Mouse (Mus musculus) hindbrain, embryonic 15.5 days (tissue): ENCODE results near the gene Grtp1. TPM values are rescaled to one million over a fixed set of nuclear protein-coding genes. Genes with fewer than 3 reads are reported as not detected.

ENCODE experiments used
- ATAC-seq: fragments of 200-750 bp; cut with Nextera tagmentation; 2 replicates; pipeline ENCODE4 v1.8.0; 2017; ENCODE audit warnings: low read depth, moderate number of reproducible peaks, moderate TSS enrichment; ENCODE audit not compliant: low FRiP score
- H3K27ac ChIP-seq: fragments of 300-500 bp; sonication (generic); replicated peaks from 2 replicates; pipeline ENCODE4 v1.5.1; 2015; ENCODE audit warnings: mild to moderate bottlenecking, inconsistent platforms
- H3K27me3 ChIP-seq: fragments of 300-500 bp; sonication (generic); 2 replicates; pipeline ENCODE4 v1.6.1; 2015; ENCODE audit warnings: control low read depth, inconsistent platforms
- H3K36me3 ChIP-seq: fragments of 300-500 bp; sonication (generic); 2 replicates; pipeline ENCODE4 v1.6.1; 2015; ENCODE audit warnings: control low read depth, inconsistent platforms
- H3K4me1 ChIP-seq: fragments of 300-500 bp; sonication (generic); replicated peaks from 2 replicates; pipeline ENCODE4 v1.6.1; 2015; ENCODE audit warnings: control low read depth, inconsistent platforms
- H3K4me2 ChIP-seq: fragments of 300-500 bp; sonication (generic); 2 replicates; pipeline ENCODE4 v1.6.1; 2015; ENCODE audit warnings: moderate library complexity, mild to moderate bottlenecking, inconsistent platforms
- H3K4me3 ChIP-seq: fragments of 300-500 bp; sonication (generic); 2 replicates; pipeline ENCODE4 v1.5.1; 2015; ENCODE audit warnings: mild to moderate bottlenecking, inconsistent platforms
- H3K9ac ChIP-seq: fragments of 300-500 bp; sonication (generic); 2 replicates; pipeline ENCODE4 v1.6.1; 2015; ENCODE audit warnings: inconsistent platforms
- H3K9me3 ChIP-seq: fragments of 300-500 bp; sonication (generic); 2 replicates; pipeline ENCODE4 v1.6.1; 2016; ENCODE audit warnings: control low read depth, inconsistent platforms
- WGBS: fragments of 180-500 bp; shearing (Covaris S2); methylation state at CpG from one replicate; pipeline ENCODE4 v1.1.7; 2015; 5-methylcytosine and 5-hydroxymethylcytosine counted together
- polyA plus RNA-seq: library from polyadenylated mRNA; unstranded; fragments of >200 nt; fragmentation: Nextera tagmentation; extraction: Ambion mirVana; gene quantifications from 2 replicates; pipeline ENCODE4 v1.2.1, GENCODE M21; 2015

Gene Grtp1
- polyA plus RNA-seq, 1 experiment from 2014 or later, result 11.9 TPM

DNA sequence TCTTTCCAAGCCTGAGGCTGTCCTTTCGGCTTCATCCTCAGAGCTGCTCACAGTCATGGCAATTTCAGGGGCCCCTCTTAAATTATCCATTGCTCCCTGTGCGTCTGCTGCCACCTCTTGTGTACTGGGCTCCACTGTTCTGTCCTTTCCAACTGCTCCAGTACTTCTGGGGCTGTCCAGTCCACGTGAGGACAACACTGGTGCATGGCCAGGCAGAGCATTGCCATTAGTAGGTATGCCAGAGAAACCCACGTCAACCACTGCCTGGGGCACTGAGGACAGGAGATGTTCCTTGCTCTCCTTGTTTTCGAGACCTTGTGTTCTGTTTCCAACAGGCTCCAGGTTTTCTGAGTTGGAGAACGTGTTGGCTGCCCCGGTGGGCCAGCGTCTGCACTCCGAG is 24.0 kb upstream of the Grtp1 start:
- Histone ChIP-seq H3K9me3 (no peaks in the 10 kb centered on the region), H3K36me3 (no peaks in the 10 kb centered on the region), H3K4me1 (no peaks in the 10 kb centered on the region), H3K4me3 (no peak overlapping the region), H3K4me2 (no peak overlapping the region), H3K9ac (no peak overlapping the region), H3K27me3 (no peaks in the 10 kb centered on the region), H3K27ac (no peak overlapping the region)
- no peak for ATAC-seq
- WGBS, result 89% methylated on average over 9 of the region's 9 CpGs

GRCm38 (mm10) chr8:13218441-13218840 is 18.0 kb upstream of the Grtp1 start:
- Histone ChIP-seq H3K27me3 (no peaks in the 10 kb centered on the region), H3K4me3 (no peak overlapping the region), H3K9me3 (no peaks in the 10 kb centered on the region), H3K36me3 (no peaks in the 10 kb centered on the region), H3K27ac (no peak overlapping the region), H3K4me1 (peaks cover 5% of the 10 kb centered on the region), H3K9ac (no peak overlapping the region), H3K4me2 (no peak overlapping the region)
- no peak for ATAC-seq
- 86% methylated on average over 4 of the region's 4 CpGs for WGBS

GRCm38 (mm10) chr8:13217986-13218385 is 17.6 kb upstream of the Grtp1 start:
- peaks cover 9% of the 10 kb centered on the region for H3K4me1 ChIP-seq
- H3K27me3 ChIP-seq, result no peaks in the 10 kb centered on the region
- H3K9ac ChIP-seq, result no peak overlapping the region
- no peak overlapping the region for H3K27ac ChIP-seq
- H3K4me3 ChIP-seq, result no peak overlapping the region
- ATAC-seq, result no peak
- H3K36me3 ChIP-seq, result no peaks in the 10 kb centered on the region
- H3K4me2 ChIP-seq, result no peak overlapping the region
- no peaks in the 10 kb centered on the region for H3K9me3 ChIP-seq

GRCm38 (mm10) chr8:13217093-13217492 is 16.7 kb upstream of the Grtp1 start:
- WGBS, result 57% methylated on average over 5 of the region's 5 CpGs
- Histone ChIP-seq H3K9ac (no peak overlapping the region), H3K27me3 (no peaks in the 10 kb centered on the region), H3K4me3 (no peak overlapping the region), H3K4me1 (peaks cover 9% of the 10 kb centered on the region), H3K36me3 (no peaks in the 10 kb centered on the region), H3K4me2 (no peak overlapping the region), H3K9me3 (no peaks in the 10 kb centered on the region), H3K27ac (no peak overlapping the region)
- no peak for ATAC-seq

- Histone ChIP-seq H3K27me3 (no peaks in the 10 kb centered on the region), H3K4me1 (peaks cover 9% of the 10 kb centered on the region), H3K9me3 (no peaks in the 10 kb centered on the region), H3K4me3 (no peak overlapping the region), H3K36me3 (no peaks in the 10 kb centered on the region), H3K4me2 (no peak overlapping the region), H3K27ac (no peak overlapping the region), H3K9ac (no peak overlapping the region)
- 79% methylated on average over 8 of the region's 8 CpGs for WGBS
- ATAC-seq, result no peak
Observed at GRCm38 (mm10) chr8:13216386-13216785, 16.0 kb upstream of the Grtp1 start.

- Histone ChIP-seq H3K36me3 (no peaks in the 10 kb centered on the region), H3K4me2 (peak overlapping the region; percentile 54), H3K9me3 (no peaks in the 10 kb centered on the region), H3K4me3 (no peak overlapping the region), H3K9ac (no peak overlapping the region), H3K27me3 (no peaks in the 10 kb centered on the region), H3K27ac (0 out of 2 replicates have a peak overlapping the region, but pooled peaks have one; percentile 5), H3K4me1 (peaks cover 9% of the 10 kb centered on the region)
- WGBS, result 25% methylated on average over 10 of the region's 10 CpGs
- peak; percentile 80 for ATAC-seq
Observed at GRCm38 (mm10) chr8:13213479-13214268, 13.3 kb upstream of the Grtp1 start.

GRCm38 (mm10) chr8:13209770-13210169 is 9.3 kb upstream of the Grtp1 start:
- H3K4me2 ChIP-seq, result no peak overlapping the region
- no peak overlapping the region for H3K4me3 ChIP-seq
- no peaks in the 10 kb centered on the region for H3K36me3 ChIP-seq
- H3K4me1 ChIP-seq, result peaks cover 9% of the 10 kb centered on the region
- WGBS, result 42% methylated on average over 1 of the region's 1 CpGs
- no peaks in the 10 kb centered on the region for H3K9me3 ChIP-seq
- H3K27me3 ChIP-seq, result no peaks in the 10 kb centered on the region
- ATAC-seq, result no peak
- H3K9ac ChIP-seq, result no peak overlapping the region
- H3K27ac ChIP-seq, result no peak overlapping the region

DNA sequence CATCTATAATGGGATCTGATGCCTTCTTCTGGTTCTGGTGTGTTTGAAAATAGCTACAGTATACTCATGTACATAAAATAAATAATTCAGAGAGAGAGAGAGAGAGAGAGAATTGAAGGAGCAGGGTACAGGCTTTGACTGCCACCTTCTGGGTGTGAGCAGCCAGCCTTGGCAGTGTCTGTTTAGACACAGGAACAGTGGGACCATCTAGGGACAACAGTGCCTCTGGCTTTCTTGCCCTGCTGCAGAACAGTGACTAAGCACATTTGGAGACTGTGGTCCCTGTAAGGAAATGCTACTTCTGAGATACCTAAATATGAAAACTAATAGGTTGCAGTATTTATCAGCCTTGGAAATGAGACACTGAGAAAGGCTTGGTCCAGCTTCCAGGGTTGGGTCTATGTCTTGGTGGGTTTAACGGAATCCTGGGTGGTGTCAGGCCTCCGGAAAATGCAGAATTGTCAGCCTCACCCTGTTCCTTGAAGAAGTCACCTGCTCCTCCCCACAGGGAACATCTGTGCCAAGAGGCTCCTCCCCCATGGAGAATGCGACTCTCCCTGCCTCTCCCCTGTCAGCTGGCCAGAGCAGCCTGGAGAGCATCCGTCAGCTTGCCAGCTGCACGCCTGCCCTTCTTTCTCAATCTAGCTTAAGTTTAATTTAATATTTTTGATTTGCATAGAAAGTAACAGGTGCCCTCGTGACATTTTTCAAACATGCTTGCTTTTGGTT is 8.4 kb upstream of the Grtp1 start:
- no peaks in the 10 kb centered on the region for H3K9me3 ChIP-seq
- no peak overlapping the region for H3K4me2 ChIP-seq
- H3K9ac ChIP-seq, result no peak overlapping the region
- 58% methylated on average over 6 of the region's 6 CpGs for WGBS
- no peaks in the 10 kb centered on the region for H3K36me3 ChIP-seq
- ATAC-seq, result no peak
- no peaks in the 10 kb centered on the region for H3K27me3 ChIP-seq
- H3K27ac ChIP-seq, result no peak overlapping the region
- H3K4me3 ChIP-seq, result no peak overlapping the region
- peaks cover 8% of the 10 kb centered on the region for H3K4me1 ChIP-seq

DNA sequence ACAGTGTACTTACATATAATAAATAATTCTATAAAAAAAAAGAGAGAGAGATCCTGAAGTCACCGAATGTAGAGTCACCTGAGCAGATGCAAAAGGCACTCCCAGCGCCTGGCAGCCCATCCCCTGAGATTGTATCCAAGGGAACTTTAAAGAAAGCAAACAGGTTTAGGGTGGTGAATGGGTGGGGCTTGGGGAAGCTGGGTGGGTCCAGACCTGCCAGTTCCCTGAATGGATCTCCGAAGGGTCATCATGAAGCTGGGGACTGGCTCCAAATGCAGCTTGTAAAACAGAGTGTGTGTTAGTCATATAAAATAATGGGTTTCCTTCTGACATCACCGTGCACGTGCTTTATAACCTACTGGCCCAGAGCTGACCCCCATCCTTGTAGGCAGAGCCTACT is 5.9 kb upstream of the Grtp1 start:
- ATAC-seq, result no peak
- H3K9me3 ChIP-seq, result no peaks in the 10 kb centered on the region
- peaks cover under 1% of the 10 kb centered on the region for H3K4me1 ChIP-seq
- H3K27me3 ChIP-seq, result peaks cover 21% of the 10 kb centered on the region
- H3K9ac ChIP-seq, result no peak overlapping the region
- no peaks in the 10 kb centered on the region for H3K36me3 ChIP-seq
- H3K27ac ChIP-seq, result no peak overlapping the region
- H3K4me3 ChIP-seq, result no peak overlapping the region
- H3K4me2 ChIP-seq, result no peak overlapping the region
- WGBS, result 54% methylated on average over 5 of the region's 5 CpGs

GRCm38 (mm10) chr8:13205311-13205710 is 4.9 kb upstream of the Grtp1 start:
- H3K9ac ChIP-seq, result no peak overlapping the region
- H3K4me2 ChIP-seq, result no peak overlapping the region
- H3K36me3 ChIP-seq, result no peaks in the 10 kb centered on the region
- H3K27ac ChIP-seq, result no peak overlapping the region
- H3K27me3 ChIP-seq, result peaks cover 26% of the 10 kb centered on the region
- no peak for ATAC-seq
- WGBS, result 91% methylated on average over 5 of the region's 5 CpGs
- H3K9me3 ChIP-seq, result no peaks in the 10 kb centered on the region
- peaks cover 8% of the 10 kb centered on the region for H3K4me1 ChIP-seq
- no peak overlapping the region for H3K4me3 ChIP-seq

GRCm38 (mm10) chr8:13204371-13205140 is 4.1 kb upstream of the Grtp1 start:
- Histone ChIP-seq H3K9me3 (no peaks in the 10 kb centered on the region), H3K4me1 (peaks cover 11% of the 10 kb centered on the region), H3K27ac (no peak overlapping the region), H3K4me3 (no peak overlapping the region), H3K27me3 (peaks cover 26% of the 10 kb centered on the region), H3K36me3 (no peaks in the 10 kb centered on the region), H3K4me2 (no peak overlapping the region), H3K9ac (no peak overlapping the region)
- ATAC-seq, result no peak
- 75% methylated on average over 12 of the region's 12 CpGs for WGBS

GRCm38 (mm10) chr8:13203472-13203871 is 3.1 kb upstream of the Grtp1 start:
- no peaks in the 10 kb centered on the region for H3K36me3 ChIP-seq
- H3K27me3 ChIP-seq, result peaks cover 26% of the 10 kb centered on the region
- no peak for ATAC-seq
- H3K4me3 ChIP-seq, result no peak overlapping the region
- no peak overlapping the region for H3K27ac ChIP-seq
- no peaks in the 10 kb centered on the region for H3K9me3 ChIP-seq
- peaks cover 12% of the 10 kb centered on the region for H3K4me1 ChIP-seq
- H3K9ac ChIP-seq, result no peak overlapping the region
- no peak overlapping the region for H3K4me2 ChIP-seq
- 58% methylated on average over 1 of the region's 1 CpGs for WGBS
